Mouse (Mus musculus): Measurements from ENCODE around the gene Tuft1.

- TF ChIP-seq EP300 (IDR thresholded peaks at IDR 0.05; ENCODE audit: insufficient read depth, low read depth, low read length), result no peak
- TF ChIP-seq CTCF (IDR thresholded peaks at IDR 0.05), result no peak
Measured at GRCm38 (mm10) chr3:94680783-94681182, 22.1 kb upstream of the Tuft1 start.

Measured in heart, adult 2 months (tissue).